Mouse (Mus musculus) mouse trophoblast stem cell (cell line): ENCODE measurements around the gene Gm38431.

Experiments
- in situ Hi-C, 2 experiments: fragments of 300-500 bp; cut with MseI, MboI; formaldehyde crosslinking; loops; 2 replicates in 1 of 2; 3 replicates in 1 of 2; pipeline ENCODE4 v1.15.1; 2025

Gm38431 gene

DNA sequence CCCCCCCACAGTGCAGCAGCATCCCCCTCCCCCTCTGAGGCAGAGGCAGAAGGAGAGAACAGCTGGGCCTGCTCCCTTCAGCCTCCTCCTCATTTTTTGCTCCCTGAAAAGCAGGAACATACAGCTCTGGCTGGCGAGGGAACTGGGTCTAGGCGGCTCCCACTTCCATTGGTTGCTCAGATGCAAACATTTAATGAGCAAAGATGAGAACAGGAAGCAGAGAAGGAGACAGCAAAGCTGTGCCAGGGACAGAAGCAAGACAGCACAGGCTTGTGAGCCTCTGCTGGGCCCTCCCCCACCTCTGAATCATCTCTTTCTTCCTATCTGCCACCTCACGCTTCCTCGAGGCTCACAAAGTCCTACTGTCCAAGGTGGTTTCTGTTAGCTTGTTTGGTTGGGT is 50.5 kb downstream of the Gm38431 start:
- in situ Hi-C loops, result no loop called here

DNA sequence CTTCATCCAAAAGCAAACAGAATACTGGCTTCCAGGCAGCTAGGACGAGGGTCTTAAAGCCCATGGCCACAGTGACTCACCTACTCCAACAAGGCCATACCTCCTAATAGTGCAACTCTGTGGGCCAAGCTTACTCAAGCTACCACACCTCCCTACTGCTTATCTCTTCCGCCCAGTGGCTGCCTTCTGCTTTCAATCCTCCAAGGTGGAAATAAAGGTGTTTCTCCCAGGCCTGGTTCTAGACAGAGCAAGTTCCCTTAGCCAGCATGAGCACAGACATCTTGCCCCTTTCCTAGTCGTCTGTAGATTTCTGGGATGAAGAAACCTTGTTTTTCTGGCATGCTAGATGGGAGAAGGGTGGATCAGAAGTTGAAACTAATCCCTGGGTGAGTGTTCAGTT is 52.0 kb downstream of the Gm38431 start:
- in situ Hi-C loops, result no loop called here

DNA sequence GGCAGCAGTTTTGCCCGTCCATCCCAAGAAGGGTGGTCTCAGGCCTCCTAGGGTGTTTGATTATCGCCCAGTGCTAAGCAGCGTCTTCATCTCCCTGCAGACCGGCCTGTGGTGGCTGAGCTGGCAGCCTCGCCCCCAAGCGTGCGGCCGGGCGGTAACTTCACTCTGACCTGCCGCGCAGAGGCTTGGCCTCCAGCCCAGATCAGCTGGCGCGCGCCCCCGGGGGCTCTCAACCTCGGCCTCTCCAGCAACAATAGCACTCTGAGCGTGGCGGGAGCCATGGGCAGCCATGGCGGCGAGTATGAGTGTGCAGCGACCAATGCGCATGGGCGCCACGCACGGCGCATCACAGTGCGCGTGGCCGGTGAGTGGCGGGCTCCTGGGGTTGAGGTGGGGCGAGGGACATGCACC is 54.3 kb downstream of the Gm38431 start:
- in situ Hi-C loops, result no loop called here

DNA sequence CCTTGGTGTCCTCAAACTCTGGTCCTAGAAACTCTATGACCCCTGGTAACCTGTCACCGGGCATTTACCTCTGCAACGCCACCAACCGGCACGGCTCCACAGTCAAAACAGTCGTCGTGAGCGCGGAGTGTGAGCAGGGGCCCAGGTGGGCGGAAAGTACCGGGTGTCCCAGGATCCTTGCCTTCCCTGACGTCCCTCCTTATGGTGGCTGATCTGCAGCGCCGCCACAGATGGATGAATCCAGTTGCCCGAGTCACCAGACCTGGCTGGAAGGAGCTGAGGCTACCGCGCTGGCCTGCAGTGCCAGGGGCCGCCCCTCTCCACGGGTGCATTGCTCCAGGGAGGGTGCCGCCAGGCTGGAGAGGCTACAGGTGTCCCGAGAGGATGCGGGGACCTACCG is 55.1 kb downstream of the Gm38431 start:
- in situ Hi-C loops, result no loop called here

DNA sequence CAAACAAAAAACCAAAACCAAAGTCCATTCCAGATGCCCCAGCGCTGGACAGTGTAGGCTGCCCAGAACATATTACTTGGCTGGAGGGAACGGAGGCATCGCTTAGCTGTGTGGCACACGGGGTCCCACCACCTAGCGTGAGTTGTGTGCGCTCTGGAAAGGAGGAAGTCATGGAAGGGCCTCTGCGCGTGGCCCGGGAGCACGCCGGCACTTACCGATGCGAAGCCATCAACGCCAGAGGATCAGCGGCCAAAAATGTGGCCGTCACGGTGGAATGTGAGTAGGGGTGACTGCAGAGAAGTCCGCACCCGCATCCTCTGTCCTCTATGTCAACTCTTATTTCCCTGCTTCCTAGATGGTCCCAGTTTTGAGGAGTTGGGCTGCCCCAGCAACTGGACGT is 55.6 kb downstream of the Gm38431 start:
- in situ Hi-C loops, result no loop called here

DNA sequence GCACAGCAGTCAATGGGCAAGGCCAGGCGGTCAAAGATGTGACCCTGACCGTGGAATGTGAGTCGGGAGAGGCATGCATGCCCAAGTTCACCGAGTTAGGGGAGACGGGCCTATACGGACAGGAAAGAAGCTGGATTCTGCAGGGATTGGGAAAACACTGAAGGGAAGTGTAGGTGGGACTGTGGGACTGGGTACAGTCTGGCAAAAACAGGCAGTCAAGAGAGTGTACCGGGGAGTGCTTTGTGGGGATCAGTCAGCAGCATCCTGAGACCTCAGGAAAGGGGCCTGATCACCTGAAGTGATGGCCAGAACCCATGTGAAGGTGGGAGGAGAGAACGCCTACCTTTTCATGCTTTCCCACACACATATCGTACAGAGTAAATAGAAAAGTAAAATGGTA is 56.2 kb downstream of the Gm38431 start:
- in situ Hi-C loops, result no loop called here

DNA sequence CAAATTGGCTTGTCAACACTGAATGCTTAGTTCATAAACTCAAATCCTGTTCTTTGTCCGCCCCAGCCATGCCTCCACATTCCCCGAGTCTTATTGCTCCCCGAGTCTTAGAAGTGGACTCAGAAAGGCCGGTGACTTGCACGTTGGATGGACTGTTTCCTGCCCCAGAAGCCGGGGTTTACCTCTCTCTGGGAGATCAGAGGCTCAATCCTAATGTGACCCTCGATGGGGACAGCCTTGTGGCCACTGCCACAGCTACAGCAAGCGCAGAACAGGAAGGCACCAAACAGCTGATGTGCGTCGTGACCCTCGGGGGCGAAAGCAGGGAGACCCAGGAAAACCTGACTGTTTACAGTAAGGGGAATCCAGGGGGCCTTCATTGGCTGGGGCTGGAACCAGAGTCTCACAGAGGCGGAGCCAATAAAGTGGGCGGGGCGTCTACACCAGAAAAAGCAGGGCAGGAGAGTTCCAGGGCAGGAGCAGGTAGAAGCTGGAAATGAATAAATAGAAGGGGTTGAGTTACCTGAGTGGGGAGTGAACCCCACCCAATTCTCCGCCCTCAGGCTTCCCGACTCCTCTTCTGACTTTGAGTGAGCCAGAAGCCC is 57.2 kb downstream of the Gm38431 start:
- in situ Hi-C loops, result no loop called here

DNA sequence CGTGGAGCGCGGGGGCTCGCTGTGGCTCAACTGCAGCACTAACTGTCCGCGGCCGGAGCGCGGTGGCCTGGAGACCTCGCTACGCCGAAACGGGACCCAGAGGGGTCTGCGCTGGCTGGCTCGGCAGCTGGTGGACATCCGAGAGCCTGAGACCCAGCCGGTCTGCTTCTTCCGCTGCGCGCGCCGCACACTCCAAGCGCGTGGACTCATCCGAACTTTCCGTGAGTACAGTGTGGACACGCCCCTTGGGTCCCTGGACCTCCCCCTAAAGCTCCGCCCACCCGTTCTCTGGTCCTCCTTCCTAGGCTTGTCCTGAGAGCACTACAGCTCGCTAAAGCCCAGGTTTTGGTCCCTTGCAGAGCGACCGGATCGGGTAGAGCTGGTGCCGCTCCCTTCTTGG is 58.7 kb downstream of the Gm38431 start:
- in situ Hi-C loops, result no loop called here

DNA sequence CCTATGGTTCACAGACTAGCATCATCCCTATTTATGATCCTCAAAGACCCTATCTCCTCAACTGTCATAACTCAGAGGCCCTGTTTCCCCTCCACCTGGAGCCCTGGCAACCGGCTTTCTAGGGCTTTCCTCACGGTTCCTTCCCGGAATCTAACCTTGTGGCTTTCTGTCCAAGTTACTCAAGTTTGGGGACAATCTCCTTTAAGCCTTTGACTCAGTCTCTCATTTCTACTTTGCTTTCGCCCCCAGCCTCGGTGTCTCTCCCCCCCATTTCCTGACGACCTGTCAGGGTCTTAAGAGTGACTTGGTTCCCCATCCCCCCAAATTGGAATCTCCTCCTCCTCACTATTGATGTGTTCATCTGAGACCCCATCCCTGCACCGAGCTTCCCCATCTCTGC is 59.3 kb downstream of the Gm38431 start:
- in situ Hi-C loops, result no loop called here

DNA sequence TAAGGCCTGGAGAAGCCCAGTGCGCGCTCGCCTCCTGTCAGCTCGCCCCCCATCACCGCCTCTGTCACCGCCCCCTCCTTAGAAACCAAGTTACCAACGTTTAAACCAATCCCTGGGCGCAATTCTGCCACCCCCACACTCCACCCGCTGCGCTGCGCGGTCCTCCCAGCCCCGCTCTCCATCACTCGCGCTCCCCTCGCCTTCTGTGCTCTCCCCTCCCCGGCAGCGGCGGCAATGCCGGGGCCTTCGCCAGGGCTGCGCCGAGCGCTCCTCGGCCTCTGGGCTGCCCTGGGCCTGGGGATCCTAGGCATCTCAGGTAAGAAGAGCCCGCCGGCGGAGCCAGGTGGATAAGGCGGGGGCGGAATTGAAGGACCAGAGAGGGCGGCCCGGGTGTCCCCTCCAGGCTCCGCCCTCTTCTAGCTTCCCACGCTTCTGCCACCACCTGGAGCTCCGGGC is 59.9 kb downstream of the Gm38431 start, which contains the start of gene Icam5:
Icam5 (plus strand) TSS at position 178 of the 456 bp plus-strand sequence.
- in situ Hi-C loops, result no loop called here

DNA sequence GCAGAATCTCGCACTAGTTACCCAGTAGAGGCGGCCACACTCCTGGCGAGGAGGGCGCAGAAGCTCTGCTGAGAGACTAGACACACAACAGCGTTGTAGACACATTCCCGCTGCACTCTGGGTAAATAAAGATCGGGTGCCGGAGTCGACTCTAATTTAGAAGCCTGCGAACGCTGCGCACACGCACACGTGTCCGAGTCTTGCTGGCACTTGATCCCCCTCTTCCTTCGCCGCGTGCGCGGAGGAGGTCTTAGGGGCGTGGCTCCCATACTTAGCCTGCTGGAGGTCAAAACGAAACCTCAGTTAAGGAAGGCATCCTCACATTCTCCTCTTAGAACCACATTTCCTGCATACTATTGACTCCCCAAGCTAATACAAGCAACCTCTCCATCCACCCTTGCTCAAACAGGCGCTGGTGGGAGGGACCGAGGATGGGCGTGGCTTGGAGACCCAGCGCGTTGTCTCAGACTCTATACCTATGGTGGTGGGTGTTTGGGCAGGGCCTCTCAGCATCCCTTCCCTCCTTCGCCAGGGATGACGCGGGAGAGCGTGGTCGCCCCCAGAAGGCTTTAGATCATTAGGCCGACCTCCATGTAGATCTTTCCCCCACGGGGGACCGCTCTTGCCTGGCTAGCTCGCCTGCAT is 60.4 kb downstream of the Gm38431 start:
- in situ Hi-C loops, result no loop called here

DNA sequence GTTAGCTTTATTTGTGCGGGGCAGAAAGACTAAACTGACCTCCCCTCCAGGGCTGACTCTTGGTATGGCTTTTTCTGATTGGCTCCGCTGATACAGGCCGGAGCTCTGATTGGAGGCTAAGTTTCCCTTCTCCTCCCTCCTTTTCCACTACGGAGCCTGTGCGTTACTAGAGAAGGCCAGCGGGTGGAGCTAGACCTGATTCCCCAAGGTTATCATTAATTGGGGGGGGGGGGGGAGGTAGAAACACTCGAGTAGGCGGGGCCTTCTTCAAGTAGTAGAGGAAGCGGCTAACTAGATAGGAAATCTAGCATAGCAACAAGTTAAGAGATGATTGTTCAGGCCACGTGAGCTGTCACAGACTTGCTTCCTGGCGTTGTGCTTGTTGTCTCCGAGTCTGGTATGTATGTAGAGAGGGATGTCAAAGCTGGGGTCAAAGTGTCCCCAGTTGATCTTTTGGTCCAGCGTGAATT is 61.0 kb downstream of the Gm38431 start:
- in situ Hi-C loops, result no loop called here

DNA sequence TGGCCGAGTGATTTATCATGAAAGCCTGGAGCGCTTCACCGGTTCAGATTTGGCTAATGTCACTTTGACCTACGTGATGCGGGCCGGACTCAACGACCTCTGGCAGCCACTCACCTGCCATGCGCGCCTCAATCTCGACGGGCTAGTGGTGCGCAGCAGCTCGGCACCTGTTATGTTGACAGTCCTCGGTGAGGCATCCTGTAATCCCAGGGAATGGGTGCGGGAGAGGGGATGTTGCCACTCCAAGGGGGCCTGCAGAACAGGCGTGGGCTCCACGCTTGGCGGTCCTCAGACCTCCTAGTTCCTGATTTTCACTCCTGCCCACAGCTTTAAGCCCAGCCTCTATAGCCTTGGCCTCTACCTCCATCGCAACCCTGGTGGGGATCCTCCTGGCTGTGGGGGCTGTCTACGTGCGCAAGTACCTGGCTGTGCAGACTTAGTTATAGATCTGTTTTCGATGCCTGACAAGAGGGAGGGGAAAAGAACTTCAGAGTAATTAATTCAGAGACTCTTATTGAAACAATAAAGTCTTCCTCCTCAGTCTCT is 61.7 kb downstream of the Gm38431 start:
- in situ Hi-C loops, result no loop called here

DNA sequence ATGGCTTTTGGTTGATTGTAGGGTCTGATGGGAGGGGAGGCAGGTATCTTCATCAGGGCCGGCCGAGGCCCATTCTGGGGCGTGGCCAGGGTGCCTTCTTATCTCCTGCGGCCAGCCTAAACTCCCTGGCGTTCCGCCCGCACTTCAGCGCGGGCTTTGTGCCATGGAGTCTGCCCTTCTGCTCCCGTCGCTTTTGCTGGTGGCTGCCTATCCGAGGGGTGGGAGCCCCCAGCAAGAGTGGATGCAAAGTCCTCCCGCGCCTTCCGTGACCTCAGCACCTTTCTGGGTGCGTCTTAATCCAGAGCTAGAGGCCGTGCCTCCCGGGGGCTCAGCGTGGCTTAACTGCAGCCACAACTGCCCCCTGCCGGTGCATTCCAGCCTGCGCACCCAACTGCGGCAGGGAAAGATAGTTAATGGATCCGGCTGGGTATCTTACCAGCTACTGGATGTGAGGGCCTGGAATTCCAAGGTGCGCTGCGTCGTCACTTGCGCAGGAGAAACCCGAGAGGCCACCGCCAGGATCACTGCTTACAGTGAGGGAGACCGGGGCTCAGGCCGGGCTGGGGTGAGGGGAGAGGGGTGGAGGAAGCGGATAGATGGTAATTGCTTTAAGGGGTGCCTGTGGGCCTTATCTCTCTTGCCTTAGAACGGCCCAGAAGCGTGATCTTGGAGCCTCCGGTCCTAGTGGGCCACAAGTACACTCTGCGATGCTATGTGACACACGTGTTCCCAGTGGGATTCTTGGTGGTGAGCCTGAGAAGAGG is 62.3 kb downstream of the Gm38431 start, which contains the start of gene Icam4:
Icam4 (plus strand) TSS at position 83 of the 764 bp plus-strand sequence.
- in situ Hi-C loops, result no loop called here

DNA sequence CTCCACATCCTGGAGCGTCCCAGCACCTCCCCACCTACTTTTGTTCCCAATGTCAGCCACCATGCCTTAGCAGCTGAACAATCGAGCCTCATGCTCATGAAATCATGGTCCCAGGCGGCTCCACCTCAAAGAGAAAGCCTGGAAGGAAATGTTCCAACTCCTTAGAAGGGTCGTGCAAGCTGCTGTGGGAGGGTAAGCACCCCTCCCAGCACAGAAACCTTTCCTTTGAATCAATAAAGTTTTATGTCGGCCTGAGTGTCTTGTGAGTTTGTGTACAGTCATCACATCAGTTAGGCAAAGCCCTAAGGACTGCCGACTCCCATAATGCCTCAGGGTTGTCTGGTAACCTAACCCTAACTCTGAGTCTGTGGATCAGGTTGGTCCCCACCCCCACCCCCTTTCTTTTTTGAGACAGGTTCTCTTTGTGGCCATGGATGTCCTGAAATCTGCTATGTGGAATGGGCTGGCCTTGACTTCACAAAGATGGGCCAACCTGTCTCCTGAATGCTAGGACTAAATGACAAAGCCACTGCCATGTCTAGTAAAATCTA is 63.2 kb downstream of the Gm38431 start:
- in situ Hi-C loops, result no loop called here

DNA sequence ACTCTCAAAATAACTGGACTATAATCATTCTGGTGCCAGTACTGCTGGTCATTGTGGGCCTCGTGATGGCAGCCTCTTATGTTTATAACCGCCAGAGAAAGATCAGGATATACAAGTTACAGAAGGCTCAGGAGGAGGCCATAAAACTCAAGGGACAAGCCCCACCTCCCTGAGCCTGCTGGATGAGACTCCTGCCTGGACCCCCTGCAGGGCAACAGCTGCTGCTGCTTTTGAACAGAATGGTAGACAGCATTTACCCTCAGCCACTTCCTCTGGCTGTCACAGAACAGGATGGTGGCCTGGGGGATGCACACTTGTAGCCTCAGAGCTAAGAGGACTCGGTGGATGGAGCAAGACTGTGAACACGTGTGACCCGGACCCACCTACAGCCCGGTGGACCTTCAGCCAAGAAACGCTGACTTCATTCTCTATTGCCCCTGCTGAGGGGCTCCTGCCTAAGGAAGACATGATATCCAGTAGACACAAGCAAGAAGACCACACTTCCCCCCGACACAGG is 64.0 kb downstream of the Gm38431 start:
- in situ Hi-C loops, result no loop called here

DNA sequence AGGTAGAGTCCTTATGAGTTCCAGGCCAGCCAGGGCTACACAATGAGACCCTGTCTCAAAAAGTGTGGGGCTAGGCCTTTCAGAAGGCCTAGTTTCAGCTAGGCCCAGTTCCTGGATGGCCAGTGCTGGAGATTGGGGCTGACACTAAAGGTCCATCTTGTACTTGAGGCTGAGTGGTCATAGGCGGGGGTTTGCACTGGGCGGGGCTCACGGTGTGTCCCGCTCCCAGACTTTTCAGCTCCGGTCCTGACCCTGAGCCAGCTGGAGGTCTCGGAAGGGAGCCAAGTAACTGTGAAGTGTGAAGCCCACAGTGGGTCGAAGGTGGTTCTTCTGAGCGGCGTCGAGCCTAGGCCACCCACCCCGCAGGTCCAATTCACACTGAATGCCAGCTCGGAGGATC is 64.9 kb downstream of the Gm38431 start:
- in situ Hi-C loops, result no loop called here

DNA sequence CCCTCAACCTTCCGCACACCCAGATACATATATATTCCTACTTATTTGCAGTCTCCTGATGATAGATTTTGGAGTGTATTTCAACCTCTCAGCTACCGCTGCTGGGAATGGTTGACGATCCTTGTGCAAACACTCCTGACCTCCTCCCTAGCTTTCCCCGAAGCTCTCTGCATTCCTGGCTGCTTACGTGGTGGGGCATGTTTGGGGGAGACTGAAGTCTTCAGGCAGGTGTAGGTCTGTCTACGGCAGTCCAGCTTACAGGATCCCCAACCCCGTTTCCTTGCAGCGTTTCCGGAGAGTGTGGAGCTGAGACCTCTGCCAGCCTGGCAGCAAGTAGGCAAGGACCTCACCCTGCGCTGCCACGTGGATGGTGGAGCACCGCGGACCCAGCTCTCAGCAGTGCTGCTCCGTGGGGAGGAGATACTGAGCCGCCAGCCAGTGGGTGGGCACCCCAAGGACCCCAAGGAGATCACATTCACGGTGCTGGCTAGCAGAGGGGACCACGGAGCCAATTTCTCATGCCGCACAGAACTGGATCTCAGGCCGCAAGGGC is 66.5 kb downstream of the Gm38431 start:
- in situ Hi-C loops, result no loop called here

DNA sequence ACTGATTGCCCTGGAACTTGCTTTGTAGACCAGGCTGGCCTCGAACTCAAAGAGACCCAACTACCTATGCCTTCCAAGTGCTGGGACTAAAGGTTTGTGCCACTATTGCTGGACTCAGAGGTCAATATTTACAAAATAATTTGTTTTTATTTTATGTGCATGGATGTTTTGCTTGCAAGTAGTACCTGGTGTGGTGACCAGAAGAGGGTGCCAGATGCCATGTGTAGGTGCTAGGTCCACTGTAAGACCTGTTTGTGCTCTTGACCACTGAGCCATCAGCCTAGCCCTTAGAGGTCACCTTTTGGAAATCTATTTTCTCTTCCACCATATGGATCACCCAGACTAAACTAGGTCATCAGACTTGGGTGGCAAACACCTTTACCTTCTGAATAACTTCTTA is 69.1 kb downstream of the Gm38431 start:
- in situ Hi-C loops, result no loop called here

DNA sequence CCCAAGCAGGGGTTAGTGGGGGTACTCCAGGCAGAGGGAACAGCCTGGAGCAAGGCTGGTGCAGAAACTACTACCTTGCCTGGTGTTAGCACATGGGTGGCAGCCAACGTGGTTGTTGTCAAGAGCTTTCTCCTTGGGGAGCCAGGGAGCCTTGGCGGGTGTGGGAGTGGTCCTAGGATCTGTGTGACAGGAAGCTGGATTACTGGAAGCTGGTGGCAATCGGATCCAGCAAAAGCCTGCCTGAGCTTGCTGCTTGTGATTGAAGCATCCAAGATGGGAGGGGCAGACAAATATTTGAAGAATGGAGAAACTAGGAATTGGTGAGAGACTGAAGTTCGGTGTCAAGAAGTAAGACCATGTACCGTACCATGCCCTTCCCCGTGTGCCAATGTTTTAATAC is 69.5 kb downstream of the Gm38431 start:
- in situ Hi-C loops, result no loop called here

DNA sequence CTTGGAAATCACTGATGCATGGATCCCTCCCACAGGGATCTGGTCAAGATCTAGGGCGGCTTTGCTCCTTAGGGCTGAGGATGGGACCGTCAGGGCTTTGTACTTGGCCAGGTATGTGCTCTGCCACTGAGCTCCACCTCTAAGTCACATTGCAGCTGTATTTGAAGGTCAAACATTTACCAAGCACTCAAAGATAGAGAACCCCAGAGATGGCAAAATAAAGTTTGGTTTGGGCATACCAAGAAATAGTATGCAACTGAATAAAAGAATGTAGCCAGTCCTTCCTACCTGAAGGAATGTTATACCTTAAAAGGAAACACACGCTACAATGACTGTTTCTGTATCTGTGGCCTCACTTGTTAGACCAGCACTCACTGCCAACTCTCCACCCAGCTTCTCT is 70.4 kb downstream of the Gm38431 start:
- in situ Hi-C loops, result no loop called here

DNA sequence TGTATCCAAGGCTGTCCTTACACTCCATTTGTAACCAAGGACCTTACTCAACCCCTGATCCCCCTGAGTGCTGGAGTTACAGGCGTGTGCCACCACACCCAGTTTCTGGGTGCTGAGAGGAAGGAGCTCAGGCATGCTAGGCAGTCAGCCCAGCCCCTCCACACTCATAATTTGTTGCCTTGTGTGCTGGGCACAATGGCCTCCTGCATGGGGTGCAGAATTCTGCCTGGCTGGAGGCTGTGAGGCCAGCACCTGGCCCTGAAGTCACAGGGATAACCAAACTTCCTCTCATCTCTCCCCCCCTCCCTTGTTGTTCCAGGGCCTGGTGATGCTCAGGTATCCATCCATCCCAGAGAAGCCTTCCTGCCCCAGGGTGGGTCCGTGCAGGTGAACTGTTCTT is 73.2 kb downstream of the Gm38431 start:
- in situ Hi-C loops, result no loop called here
